Mouse (Mus musculus) embryonic facial prominence, embryonic 12.5 days (tissue): ENCODE data around the gene Siglecg. TPM values are rescaled to one million over a fixed set of nuclear protein-coding genes. Genes with fewer than 3 reads are reported as not detected.
A peak's percentile ranks its signal among the peaks of the same experiment; 100 is the strongest.

Source experiments
- ATAC-seq: fragments of 200-750 bp; cut with Nextera tagmentation; 2 replicates; pipeline ENCODE4 v1.8.0; 2017; ENCODE audit not compliant: insufficient number of reproducible peaks, insufficient read depth, low FRiP score, low TSS enrichment
- H3K27ac ChIP-seq: fragments of 300-500 bp; sonication (generic); 2 replicates; pipeline ENCODE4 v1.5.1; 2016; ENCODE audit warnings: mild to moderate bottlenecking
- H3K27me3 ChIP-seq: fragments of 300-500 bp; sonication (generic); 2 replicates; pipeline ENCODE4 v1.6.1; 2016; ENCODE audit warnings: mild to moderate bottlenecking, moderate library complexity
- H3K36me3 ChIP-seq: fragments of 300-500 bp; sonication (generic); 2 replicates; pipeline ENCODE4 v1.6.1; 2016; ENCODE audit warnings: mild to moderate bottlenecking
- H3K4me1 ChIP-seq: fragments of 300-500 bp; sonication (generic); 2 replicates; pipeline ENCODE4 v1.6.1; 2016
- H3K4me2 ChIP-seq: fragments of 300-500 bp; sonication (generic); replicated peaks from 2 replicates; pipeline ENCODE4 v1.6.1; 2016; ENCODE audit warnings: mild to moderate bottlenecking, moderate library complexity
- H3K4me3 ChIP-seq: fragments of 300-500 bp; sonication (generic); 2 replicates; pipeline ENCODE4 v1.5.1; 2016; ENCODE audit warnings: mild to moderate bottlenecking
- H3K9ac ChIP-seq: fragments of 300-500 bp; sonication (generic); 2 replicates; pipeline ENCODE4 v1.6.1; 2016; ENCODE audit warnings: mild to moderate bottlenecking, moderate library complexity
- H3K9me3 ChIP-seq: fragments of 300-500 bp; sonication (generic); 2 replicates; pipeline ENCODE4 v1.6.1; 2016; ENCODE audit warnings: mild to moderate bottlenecking, moderate library complexity
- WGBS: fragments of 180-500 bp; shearing (Covaris S2); methylation state at CpG from one replicate; pipeline ENCODE4 v1.1.7; 2016; 5-methylcytosine and 5-hydroxymethylcytosine counted together
- polyA plus RNA-seq: library from polyadenylated mRNA; unstranded; fragments of >200 nt; fragmentation: Nextera tagmentation; extraction: Ambion mirVana; gene quantifications from 2 replicates; pipeline ENCODE4 v1.2.1, GENCODE M21; 2016

Siglecg gene
- polyA plus RNA-seq, 1 experiment from 2014 or later: 0.04 TPM

DNA sequence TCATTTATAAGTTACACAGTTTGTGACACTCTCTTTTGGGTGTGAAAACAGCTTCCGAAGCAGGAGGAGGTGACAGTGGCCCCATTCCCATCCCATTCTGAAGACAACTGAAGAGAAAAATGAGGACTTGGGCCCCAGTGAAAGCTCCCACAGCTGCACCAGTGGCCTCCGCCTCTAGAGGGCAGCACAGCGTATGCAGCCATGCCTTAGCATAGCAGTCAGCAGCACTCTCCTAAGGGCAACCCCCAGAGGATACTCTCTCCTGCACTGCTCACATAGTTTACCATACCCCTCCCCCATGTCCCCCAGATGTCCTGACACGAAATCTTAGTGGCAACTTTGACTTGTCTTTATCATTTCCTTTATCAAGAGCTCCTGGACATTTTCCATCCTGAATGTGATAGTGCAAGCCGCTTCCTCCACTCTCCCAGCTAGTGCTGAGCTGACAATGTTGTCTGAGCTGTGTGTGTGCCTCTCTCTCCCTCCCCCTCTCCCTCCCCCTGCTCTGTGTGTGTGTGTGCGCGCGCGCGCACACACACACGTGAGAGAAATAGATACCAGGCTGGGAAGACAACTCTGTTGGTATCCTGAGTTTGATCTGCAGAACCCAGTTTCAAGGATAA is 15.1 kb downstream of the Siglecg start:
- Histone ChIP-seq H3K9me3 (no peaks in the 10 kb centered on the region), H3K27ac (no peak overlapping the region), H3K4me2 (peak overlapping the region; percentile 24), H3K36me3 (no peaks in the 10 kb centered on the region), H3K4me1 (no peaks in the 10 kb centered on the region; the same call in 1 of the 2 replicates), H3K27me3 (no peaks in the 10 kb centered on the region), H3K4me3 (no peak overlapping the region; the same call in 1 of the 2 replicates), H3K9ac (no peak overlapping the region)
- 12% methylated on average over 11 of the region's 11 CpGs for WGBS
- peak; percentile 84 for ATAC-seq

DNA sequence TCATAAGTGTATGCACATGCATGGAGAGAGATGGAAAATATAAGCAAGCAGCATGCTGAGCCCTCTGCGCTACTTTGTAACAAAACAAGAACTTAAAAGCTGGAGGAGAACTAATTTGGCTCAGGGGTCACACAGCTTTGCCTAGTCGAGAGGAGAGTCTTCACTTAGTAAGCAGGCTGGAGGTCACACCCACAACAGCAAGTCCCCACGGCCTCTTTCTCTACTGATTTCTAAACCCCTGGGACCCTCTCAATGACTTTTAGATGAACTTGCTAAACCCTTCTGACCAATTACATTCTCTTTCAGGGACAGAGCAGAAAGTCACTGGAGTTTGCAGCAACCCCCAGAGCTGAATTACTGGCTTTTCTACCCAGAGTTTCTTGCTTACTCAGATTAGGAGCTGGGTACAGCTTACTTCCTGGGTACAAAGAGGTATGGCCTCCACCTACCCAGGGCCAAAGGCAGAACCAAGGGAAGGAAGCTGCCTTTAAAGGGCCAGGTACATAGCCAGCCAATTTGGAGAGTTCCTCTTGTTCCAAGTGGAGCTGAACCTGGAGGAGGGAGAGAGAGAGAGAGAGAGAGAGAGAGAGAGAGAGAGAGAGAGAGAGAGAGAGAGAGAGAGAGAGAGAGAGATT is 16.1 kb downstream of the Siglecg start:
- H3K9me3 ChIP-seq: no peaks in the 10 kb centered on the region
- H3K36me3 ChIP-seq: no peaks in the 10 kb centered on the region
- no peak overlapping the region for H3K4me3 ChIP-seq
- 50% methylated on average over 3 of the region's 3 CpGs for WGBS
- ATAC-seq: no peak
- H3K4me1 ChIP-seq: no peaks in the 10 kb centered on the region; the same call in 1 of the 2 replicates
- no peak overlapping the region for H3K27ac ChIP-seq
- H3K27me3 ChIP-seq: no peaks in the 10 kb centered on the region
- H3K4me2 ChIP-seq: no peak overlapping the region
- no peak overlapping the region for H3K9ac ChIP-seq

DNA sequence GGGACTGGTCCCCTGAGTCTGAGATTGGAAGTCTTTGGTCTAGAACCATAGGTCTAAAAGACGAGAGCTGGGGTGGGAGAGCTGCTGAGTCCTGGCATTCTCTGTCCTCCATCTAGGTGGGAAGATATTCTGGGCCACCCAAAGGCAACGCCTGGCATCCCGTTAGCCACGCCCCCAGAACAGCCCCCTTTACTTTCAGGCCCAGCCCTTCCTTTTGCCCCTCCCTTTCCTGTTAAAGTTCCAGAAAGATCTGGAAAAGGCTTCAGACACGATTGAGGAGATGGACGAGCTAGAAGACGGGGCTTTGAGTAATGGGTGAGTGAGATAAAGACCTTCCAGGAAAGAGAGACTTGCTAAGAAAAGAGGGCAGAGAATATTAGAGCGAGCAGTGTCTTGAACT is 19.4 kb downstream of the Siglecg start, which contains the start of gene Lim2:
TSS of gene Lim2 (plus strand) at position 265 of the 400 bp plus-strand sequence.
- no peaks in the 10 kb centered on the region for H3K9me3 ChIP-seq
- no peak for ATAC-seq
- H3K4me2 ChIP-seq: no peak within 1 kb of the TSS
- H3K9ac ChIP-seq: no peak within 1 kb of the TSS
- H3K36me3 ChIP-seq: no peaks in the 10 kb centered on the region
- H3K27me3 ChIP-seq: no peaks in the 10 kb centered on the region
- H3K4me1 ChIP-seq: no peaks in the 10 kb centered on the region; the same call in 1 of the 2 replicates
- no peak within 1 kb of the TSS for H3K27ac ChIP-seq
- 86% methylated on average over 8 of the region's 8 CpGs for WGBS
- no peak within 1 kb of the TSS for H3K4me3 ChIP-seq

DNA sequence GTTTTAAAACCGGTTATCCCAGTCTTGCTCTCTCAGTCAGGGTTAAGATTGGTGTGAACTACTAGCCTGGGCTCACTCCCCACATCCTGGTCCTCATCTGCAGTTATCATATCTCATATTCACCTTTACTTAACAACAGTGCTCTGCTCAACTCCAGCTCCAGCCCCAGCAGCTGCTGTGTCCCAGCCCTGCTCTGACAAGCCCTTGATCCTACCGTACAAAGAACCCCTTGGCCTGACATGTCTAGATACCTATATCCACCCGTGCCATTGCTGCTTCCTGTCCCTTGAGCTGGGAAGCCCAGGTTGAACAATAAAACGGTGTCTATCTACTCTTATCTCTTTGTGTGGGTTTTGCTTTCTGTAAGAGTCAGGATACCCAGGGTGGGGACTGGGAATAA is 21.5 kb downstream of the Siglecg start:
- 53% methylated on average over 4 of the region's 4 CpGs for WGBS
- Histone ChIP-seq H3K27me3 (no peaks in the 10 kb centered on the region), H3K36me3 (no peaks in the 10 kb centered on the region), H3K4me1 (no peaks in the 10 kb centered on the region), H3K27ac (no peak overlapping the region), H3K4me2 (no peak overlapping the region), H3K4me3 (no peak overlapping the region), H3K9ac (no peak overlapping the region), H3K9me3 (no peaks in the 10 kb centered on the region)
- no peak for ATAC-seq

DNA sequence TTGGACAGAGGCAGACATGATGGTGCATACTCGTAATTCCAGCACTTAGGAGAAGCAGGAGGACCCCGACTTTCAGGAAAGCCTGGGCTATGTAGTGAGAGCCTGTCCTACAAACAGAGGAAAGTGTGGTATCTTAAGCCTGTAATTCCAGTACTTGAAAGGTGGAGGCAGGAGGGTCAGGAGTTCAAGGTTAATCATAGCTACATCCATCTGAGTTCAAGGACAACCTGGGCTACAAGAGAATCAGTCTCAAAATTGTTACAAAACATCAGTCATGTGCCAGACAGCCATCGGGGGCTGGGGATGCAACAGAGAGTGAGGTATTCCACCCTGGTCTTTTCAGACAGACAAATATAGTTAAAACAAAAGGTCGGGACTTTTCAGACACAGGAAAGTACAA is 24.9 kb downstream of the Siglecg start:
- H3K36me3 ChIP-seq: no peaks in the 10 kb centered on the region
- no peaks in the 10 kb centered on the region for H3K27me3 ChIP-seq
- H3K27ac ChIP-seq: no peak overlapping the region
- no peak for ATAC-seq
- no peak overlapping the region for H3K4me3 ChIP-seq
- no peaks in the 10 kb centered on the region for H3K9me3 ChIP-seq
- no peak overlapping the region for H3K9ac ChIP-seq
- WGBS: 75% methylated on average over 4 of the region's 4 CpGs
- no peaks in the 10 kb centered on the region for H3K4me1 ChIP-seq
- no peak overlapping the region for H3K4me2 ChIP-seq

DNA sequence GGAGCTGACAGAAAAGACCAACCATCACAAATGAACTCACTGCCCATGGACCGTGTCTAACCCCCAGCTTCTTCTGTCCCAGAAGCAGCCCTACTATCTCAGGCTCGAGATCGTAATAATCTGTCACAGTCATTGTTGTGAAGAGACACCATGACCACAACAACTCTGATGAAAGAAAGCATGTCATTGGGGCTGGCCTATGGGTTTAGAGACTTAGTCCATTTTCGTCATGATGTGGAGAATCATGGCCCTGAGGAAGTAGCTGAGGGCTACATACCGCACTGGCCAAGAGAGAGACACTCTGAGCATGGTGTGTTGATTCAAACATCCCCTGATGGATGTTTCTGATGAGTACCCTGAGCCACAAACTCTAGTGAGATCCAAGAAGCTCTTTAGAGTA is 26.7 kb downstream of the Siglecg start:
- no peaks in the 10 kb centered on the region for H3K36me3 ChIP-seq
- H3K4me2 ChIP-seq: no peak overlapping the region
- H3K4me1 ChIP-seq: no peaks in the 10 kb centered on the region
- H3K27me3 ChIP-seq: no peaks in the 10 kb centered on the region
- no peak overlapping the region for H3K4me3 ChIP-seq
- H3K9me3 ChIP-seq: no peaks in the 10 kb centered on the region
- H3K27ac ChIP-seq: no peak overlapping the region
- ATAC-seq: no peak
- 81% methylated on average over 5 of the region's 5 CpGs for WGBS
- H3K9ac ChIP-seq: no peak overlapping the region

DNA sequence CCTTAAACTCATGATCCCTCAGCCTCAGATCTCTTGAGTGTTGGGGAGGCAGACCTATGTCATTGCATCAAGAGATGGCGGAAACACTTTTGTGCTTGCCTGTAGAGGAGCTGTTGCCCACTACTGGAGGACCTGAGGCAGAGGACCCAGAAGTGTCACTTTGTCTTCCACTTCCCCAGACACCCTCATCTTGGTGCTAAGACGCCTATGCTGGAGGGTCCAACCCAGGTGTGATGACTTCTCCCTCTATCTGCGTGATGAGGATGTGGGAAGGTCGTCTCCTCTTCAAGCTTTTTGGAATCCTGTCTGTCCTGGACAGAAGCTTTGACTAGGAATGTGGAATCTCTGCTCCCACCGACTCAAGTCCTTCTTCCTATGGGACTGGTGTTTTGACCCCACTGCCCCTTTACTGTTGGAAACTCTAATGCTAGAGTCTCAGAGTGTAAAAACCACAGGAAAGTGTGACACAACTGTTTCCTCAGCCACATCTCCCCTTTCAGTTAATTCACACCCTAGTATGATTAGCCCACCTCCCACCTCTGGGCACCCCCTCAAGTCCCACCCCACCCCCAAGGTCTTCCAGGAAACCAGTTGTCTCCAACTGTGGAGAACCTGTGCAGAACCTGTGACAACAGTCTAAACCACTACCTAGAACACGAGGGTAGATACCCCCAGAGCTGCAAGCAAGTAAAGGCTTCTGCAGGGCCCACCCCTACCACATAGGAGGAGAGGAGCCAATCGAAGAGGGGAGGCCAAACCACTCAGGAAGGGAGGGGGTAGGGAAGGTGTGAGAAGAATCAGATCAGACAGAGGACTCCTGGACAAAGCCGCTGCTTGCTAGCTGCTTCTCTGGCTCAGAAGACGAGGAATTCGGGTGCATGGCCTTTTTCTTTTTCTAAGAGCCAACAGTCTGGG is 28.6 kb downstream of the Siglecg start, which contains the start of gene Nkg7:
TSS of gene Nkg7 (plus strand) at position 733 of the 915 bp plus-strand sequence.
- no peak within 1 kb of the TSS for H3K27ac ChIP-seq
- no peak within 1 kb of the TSS for H3K4me2 ChIP-seq
- no peaks in the 10 kb centered on the region for H3K36me3 ChIP-seq
- H3K9me3 ChIP-seq: no peaks in the 10 kb centered on the region
- H3K4me3 ChIP-seq: no peak within 1 kb of the TSS
- 76% methylated on average over 10 of the region's 10 CpGs for WGBS
- no peaks in the 10 kb centered on the region for H3K4me1 ChIP-seq
- H3K9ac ChIP-seq: no peak within 1 kb of the TSS
- no peak for ATAC-seq
- H3K27me3 ChIP-seq: no peaks in the 10 kb centered on the region

DNA sequence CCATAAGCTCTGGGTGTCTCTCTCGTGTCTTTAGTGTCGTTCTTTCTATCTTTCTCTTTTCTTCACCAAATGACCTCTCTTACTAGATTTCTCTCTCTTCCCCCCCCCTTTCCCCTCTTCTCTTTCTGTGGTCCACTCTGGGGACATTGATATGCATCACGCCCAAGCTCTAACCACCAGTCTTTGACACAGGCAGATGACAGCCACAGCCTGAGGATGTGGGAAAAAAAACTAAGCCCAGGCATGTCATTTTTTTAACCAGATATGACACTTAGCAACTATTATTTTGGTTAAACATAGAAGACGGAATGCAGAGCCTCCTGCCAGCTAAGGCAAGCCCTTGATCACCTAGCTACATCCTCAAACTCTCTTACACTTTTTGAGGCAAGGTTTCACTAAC is 30.6 kb downstream of the Siglecg start:
- ATAC-seq: no peak
- Histone ChIP-seq H3K27ac (no peak overlapping the region), H3K27me3 (no peaks in the 10 kb centered on the region), H3K36me3 (no peaks in the 10 kb centered on the region), H3K9ac (no peak overlapping the region), H3K4me2 (no peak overlapping the region), H3K9me3 (no peaks in the 10 kb centered on the region), H3K4me1 (no peaks in the 10 kb centered on the region; the same call in 1 of the 2 replicates), H3K4me3 (no peak overlapping the region)
- 83% methylated on average over 4 of the region's 4 CpGs for WGBS

DNA sequence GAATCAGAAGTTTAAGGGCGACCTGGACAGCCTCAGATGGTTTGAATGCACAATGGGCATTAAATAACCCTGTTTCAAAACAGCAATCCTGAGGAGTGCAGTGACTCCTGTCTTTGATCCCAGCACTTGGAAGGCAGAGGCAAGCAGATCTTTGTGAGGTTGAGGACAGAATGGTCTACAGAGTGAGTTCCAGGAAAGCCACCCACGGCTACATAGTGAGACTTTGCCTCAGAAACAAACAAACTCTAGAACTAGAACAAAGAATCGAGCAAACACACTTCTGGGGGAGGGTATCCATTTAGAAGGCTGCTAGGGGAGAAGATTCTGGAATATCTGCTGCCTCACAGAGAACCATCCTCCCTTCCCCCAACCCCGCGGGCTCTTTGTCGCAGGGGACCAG is 32.5 kb downstream of the Siglecg start, which contains the start of gene Cldnd2:
TSS of gene Cldnd2 (plus strand) at position 301 of the 400 bp plus-strand sequence.
- H3K9me3 ChIP-seq: no peaks in the 10 kb centered on the region
- peaks cover 9% of the 10 kb centered on the region for H3K4me1 ChIP-seq
- WGBS: 85% methylated on average over 6 of the region's 6 CpGs
- H3K4me3 ChIP-seq: no peak within 1 kb of the TSS
- ATAC-seq: no peak
- H3K27me3 ChIP-seq: no peaks in the 10 kb centered on the region
- H3K27ac ChIP-seq: no peak within 1 kb of the TSS
- H3K4me2 ChIP-seq: no peak within 1 kb of the TSS
- H3K9ac ChIP-seq: no peak within 1 kb of the TSS
- H3K36me3 ChIP-seq: no peaks in the 10 kb centered on the region

DNA sequence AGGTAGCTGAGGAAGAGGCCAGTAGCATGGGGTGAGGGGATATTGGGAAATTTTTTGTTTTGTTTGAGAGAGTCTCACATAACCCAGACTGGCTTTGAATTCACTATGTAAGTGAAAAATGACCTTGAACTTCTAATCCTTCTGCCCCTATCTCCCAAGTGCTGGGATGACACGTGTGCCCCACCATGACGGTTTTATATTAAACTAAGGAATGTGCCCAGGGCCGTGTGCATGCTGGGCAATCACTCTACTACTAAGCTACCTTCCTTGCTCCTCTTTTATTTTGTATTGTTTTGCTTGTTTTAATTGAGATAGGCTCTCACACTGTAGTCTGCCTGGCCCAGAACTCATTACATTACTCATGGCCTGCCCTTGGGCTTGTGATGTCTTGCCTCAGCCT is 33.1 kb downstream of the Siglecg start:
- H3K4me3 ChIP-seq: no peak overlapping the region
- H3K9ac ChIP-seq: no peak overlapping the region
- no peaks in the 10 kb centered on the region for H3K27me3 ChIP-seq
- no peak overlapping the region for H3K4me2 ChIP-seq
- H3K4me1 ChIP-seq: peaks cover 9% of the 10 kb centered on the region
- H3K36me3 ChIP-seq: no peaks in the 10 kb centered on the region
- H3K27ac ChIP-seq: no peak overlapping the region
- 76% methylated on average over 3 of the region's 3 CpGs for WGBS
- no peaks in the 10 kb centered on the region for H3K9me3 ChIP-seq
- no peak for ATAC-seq

DNA sequence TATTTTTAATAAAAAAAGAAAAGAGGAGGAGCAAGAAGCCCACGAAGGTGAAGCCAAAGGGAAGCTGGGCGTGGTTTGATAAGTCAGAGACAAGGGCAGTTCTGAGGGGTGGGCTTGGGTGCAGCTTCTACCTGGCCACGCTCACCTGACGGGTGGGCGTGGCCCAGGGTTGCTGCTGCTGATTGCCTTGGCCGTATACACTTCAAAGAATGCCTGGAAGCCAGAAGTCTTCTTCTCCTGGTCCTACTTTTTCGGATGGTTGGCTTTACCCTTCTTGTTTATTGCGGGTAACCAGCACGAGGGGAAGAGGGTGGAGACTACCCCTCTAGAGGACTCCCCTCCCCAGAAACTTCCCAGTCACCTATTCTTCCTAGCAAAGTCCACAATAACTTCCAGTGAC is 34.7 kb downstream of the Siglecg start:
- no peaks in the 10 kb centered on the region for H3K36me3 ChIP-seq
- H3K9me3 ChIP-seq: no peaks in the 10 kb centered on the region
- ATAC-seq: no peak
- peak overlapping the region; percentile 83 for H3K4me2 ChIP-seq
- WGBS: 9% methylated on average over 9 of the region's 9 CpGs
- H3K4me3 ChIP-seq: peak overlapping the region; percentile 45
- H3K9ac ChIP-seq: peak overlapping the region; percentile 57
- H3K4me1 ChIP-seq: peaks cover 9% of the 10 kb centered on the region
- H3K27ac ChIP-seq: peak overlapping the region; percentile 96
- no peaks in the 10 kb centered on the region for H3K27me3 ChIP-seq
